Mouse (Mus musculus) G1E (cell line): ENCODE data around the gene Dicer1. TPM values are rescaled to one million over a fixed set of nuclear protein-coding genes. Genes with fewer than 3 reads are reported as not detected.

Experiments
- ATAC-seq: 2 replicates; pipeline ENCODE4 v1.8.0; 2016; ENCODE audit warnings: mild to moderate bottlenecking; ENCODE audit not compliant: insufficient number of reproducible peaks, poor library complexity, low FRiP score, severe bottlenecking; ENCODE audit errors: extremely low read depth
- DNase-seq: peaks from one replicate; pipeline ENCODE4 v3.0.0; 2012; ENCODE audit warnings: low spot score
- H3K27me3 ChIP-seq: 2 replicates; pipeline ENCODE4 v1.6.1; 2012; ENCODE audit warnings: mild to moderate bottlenecking, low read length, inconsistent platforms; ENCODE audit not compliant: insufficient read depth
- H3K36me3 ChIP-seq: replicated peaks from 2 replicates; pipeline ENCODE3; 2012; ENCODE audit warnings: mild to moderate bottlenecking, inconsistent platforms
- H3K4me1 ChIP-seq: 2 replicates; pipeline ENCODE4 v1.6.1; 2012; ENCODE audit warnings: low read depth, low read length, inconsistent platforms, mixed read lengths; ENCODE audit not compliant: insufficient read depth
- H3K4me3 ChIP-seq: 2 replicates; pipeline ENCODE4 v1.5.1; 2012; ENCODE audit warnings: low read depth, mild to moderate bottlenecking, inconsistent platforms, low read length, moderate library complexity, mixed read lengths
- H3K9me3 ChIP-seq: replicated peaks from 2 replicates; pipeline ENCODE4 v1.6.1; 2012; ENCODE audit warnings: inconsistent platforms
- CTCF ChIP-seq: IDR thresholded peaks from 2 replicates; pipeline ENCODE4 v1.5.1; 2012; ENCODE audit warnings: low read depth, low read length, inconsistent platforms, mixed read lengths
- GATA1 ChIP-seq: IDR thresholded peaks from 2 replicates; pipeline ENCODE4 v1.6.1; 2012; ENCODE audit warnings: borderline replicate concordance, low read length, inconsistent platforms, mixed read lengths
- GATA2 ChIP-seq: IDR thresholded peaks from 2 replicates; pipeline ENCODE4 v1.6.1; 2012; ENCODE audit warnings: low read depth, low read length, inconsistent platforms, borderline replicate concordance
- POLR2AphosphoS5 ChIP-seq: IDR thresholded peaks from 2 replicates; pipeline ENCODE4 v1.6.1; 2012; ENCODE audit warnings: low read depth, low read length, inconsistent platforms; ENCODE audit not compliant: insufficient replicate concordance
- TAL1 ChIP-seq: conservative IDR thresholded peaks from 2 replicates; pipeline ENCODE4 v1.6.1; 2012; ENCODE audit warnings: low read depth, low read length, inconsistent platforms, mixed read lengths
- polyA plus RNA-seq: library from polyadenylated mRNA; stranded (reverse); fragments of >175 nt; gene quantifications from 2 replicates; pipeline ENCODE4 v1.2.3, GENCODE M21; 2012
- total RNA-seq, 2 experiments: library from RNA; stranded (forward) in 1 of 2; stranded (reverse) in 1 of 2; fragments of 200-1000 nt in 1 of 2; fragments of >200 nt in 1 of 2; fragmentation: Nextera tagmentation in 1 of 2; gene quantifications; 2 replicates each; pipeline ENCODE4 v1.2.3; 2014 to 2017

Dicer1 gene
- 129 and 136 TPM in 2 replicates for total RNA-seq (2014; fragmentation: Nextera tagmentation)
- total RNA-seq (2017), result 44.1 and 55.4 TPM in 2 replicates
- 8.2 and 16.2 TPM in 2 replicates for polyA plus RNA-seq

DNA sequence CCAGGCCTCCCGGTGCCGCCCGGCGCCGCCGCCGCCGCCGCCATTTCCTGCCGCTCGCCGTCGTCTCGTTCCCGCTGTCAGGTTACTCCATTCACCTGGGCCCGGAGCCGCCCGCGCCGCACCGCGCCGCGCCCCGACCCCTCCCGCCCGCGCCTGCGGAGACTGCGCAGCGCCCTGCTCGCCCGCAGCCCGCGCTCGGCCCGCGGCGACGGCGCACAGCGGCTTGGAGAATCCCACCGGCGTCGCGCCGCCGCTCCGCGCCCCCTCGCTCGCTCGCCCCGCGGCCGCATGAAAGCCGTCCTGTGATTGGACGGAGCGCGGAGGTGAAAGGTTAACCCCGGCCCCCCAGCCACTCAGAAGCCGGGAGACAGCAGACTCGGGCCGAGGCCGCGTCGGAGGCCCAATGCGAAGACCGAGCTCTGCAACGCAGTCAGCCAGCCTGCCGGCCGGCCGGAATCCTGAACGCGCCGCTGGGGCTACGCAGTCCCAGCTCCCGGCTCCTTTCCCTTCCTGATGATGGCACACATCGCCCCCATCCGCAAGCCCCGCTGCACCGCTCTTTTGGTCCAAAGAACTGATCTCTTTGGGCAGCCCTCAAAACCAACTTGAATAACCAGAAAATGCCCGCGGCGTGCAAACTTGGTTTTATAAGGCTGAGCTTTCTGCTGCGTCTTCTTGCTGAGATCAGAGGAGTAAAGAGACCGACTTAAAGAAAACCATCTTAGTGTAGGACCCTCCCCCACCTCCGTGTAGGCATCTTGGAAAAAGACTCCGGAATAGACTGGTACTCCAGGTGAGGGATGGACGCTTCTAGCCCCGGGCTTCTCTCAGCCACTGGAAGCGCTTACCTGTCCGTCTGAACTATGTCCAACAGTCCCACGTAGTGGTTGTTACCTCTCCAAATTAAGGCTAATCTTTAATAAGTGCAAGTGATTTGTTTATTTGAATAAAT is at the start of gene Dicer1:
TSS of gene Dicer1 (minus strand) at position 139 of the 952 bp plus-strand sequence.
- Histone ChIP-seq H3K9me3 (no peaks in the 10 kb centered on the region), H3K4me1 (peaks cover 50% of the 10 kb centered on the region), H3K4me3 (peak within 1 kb of the TSS; percentile 83), H3K27me3 (no peaks in the 10 kb centered on the region), H3K36me3 (peaks cover 29% of the 10 kb centered on the region)
- DNase-seq (peak; percentile 99), ATAC-seq (peak; percentile 86)
- TF ChIP-seq GATA2 (no peak), TAL1 (no peak), GATA1 (no peak), CTCF (no peak), POLR2AphosphoS5 (no peak)

DNA sequence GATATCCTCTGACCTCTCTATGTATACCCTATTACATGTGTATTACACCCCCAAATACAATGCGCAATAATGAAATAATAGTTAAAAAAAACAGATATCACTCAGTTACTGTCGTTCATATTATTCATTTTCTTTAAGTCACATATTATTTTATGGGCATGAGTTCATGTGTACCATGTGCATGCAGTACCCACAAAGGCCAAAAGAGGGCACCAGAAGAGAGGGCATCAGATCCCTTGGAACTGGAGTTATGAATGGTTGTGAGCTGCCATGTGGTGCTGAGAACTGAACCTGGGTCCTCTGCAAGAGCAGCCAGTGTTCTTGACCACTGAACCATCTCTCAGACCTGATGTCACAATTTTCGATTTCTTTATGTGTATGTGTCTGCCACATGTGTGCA is 47.6 kb upstream of the Dicer1 start:
- Histone ChIP-seq H3K4me3 (no peak overlapping the region), H3K27me3 (no peaks in the 10 kb centered on the region), H3K9me3 (peaks cover 75% of the 10 kb centered on the region), H3K36me3 (no peaks in the 10 kb centered on the region), H3K4me1 (no peaks in the 10 kb centered on the region)
- ATAC-seq (no peak), DNase-seq (no peak)
- TF ChIP-seq CTCF (no peak), POLR2AphosphoS5 (no peak), TAL1 (no peak), GATA2 (no peak), GATA1 (no peak)

DNA sequence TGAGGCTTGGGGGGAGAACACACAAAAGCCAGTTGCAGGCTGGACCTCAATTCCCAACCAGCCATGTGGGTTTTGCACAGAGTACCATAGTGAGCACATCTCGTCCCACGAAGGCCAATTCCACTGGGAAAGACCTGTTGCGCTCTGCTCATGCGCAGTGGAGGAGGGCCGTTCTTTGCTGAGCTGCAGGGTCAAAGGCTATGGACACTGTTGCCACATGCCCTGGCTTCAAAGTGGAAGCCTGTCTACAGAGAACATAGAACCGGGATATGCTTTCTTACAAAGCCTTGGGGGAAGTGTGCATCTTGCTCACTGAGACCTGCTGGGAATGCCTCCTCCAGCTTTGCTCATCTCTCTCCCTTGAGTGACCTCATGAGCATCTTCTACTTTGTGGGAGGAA is 46.2 kb upstream of the Dicer1 start:
- H3K4me1 ChIP-seq, result no peaks in the 10 kb centered on the region
- no peaks in the 10 kb centered on the region for H3K36me3 ChIP-seq
- H3K4me3 ChIP-seq, result no peak overlapping the region
- TF ChIP-seq POLR2AphosphoS5, result no peak
- no peak for TF ChIP-seq CTCF
- TF ChIP-seq TAL1, result no peak
- no peak for TF ChIP-seq GATA2
- peaks cover 78% of the 10 kb centered on the region for H3K9me3 ChIP-seq
- DNase-seq (no peak), ATAC-seq (no peak)
- no peaks in the 10 kb centered on the region for H3K27me3 ChIP-seq

DNA sequence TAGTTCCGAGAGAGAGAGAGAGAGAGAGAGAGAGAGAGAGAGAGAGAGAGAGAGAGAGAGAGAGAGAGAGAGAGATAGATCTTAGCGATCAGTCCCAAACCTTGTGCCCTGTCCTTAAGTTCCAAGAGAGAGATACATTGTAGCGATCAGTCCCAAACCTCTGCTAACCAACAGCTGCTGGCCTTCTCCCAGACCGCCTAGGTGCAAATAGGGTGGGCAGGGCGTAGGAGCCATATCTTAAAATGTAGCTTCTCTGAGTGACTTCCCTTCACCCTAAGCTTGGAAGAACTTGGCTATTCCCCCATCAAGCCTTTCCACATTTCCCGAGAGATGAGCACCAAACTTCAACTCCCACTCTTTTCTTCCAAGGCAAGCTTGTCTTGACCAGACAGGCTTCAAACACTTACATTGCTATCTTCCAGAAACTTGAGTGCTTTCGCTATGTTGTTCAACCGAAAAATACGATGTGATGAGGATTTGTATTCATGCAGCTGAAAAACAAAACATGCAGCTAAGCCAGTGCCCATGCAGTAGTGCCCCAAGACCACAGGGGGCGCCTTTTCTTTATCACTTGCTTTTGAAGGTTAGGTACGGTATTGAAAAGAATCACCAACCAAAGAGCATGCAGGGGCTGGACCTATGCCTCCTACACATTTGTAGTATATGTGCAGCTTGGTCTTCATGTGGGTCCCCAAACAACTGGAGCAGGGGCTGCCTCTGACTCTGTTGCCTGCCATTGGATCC is 45.1 kb upstream of the Dicer1 start:
- H3K4me3 ChIP-seq, result no peak overlapping the region
- DNase-seq, result no peak
- no peaks in the 10 kb centered on the region for H3K4me1 ChIP-seq
- H3K9me3 ChIP-seq, result peaks cover 82% of the 10 kb centered on the region
- ATAC-seq, result no peak
- no peaks in the 10 kb centered on the region for H3K36me3 ChIP-seq
- no peak for TF ChIP-seq CTCF
- TF ChIP-seq TAL1, result no peak
- no peak for TF ChIP-seq POLR2AphosphoS5
- TF ChIP-seq GATA2, result no peak
- no peaks in the 10 kb centered on the region for H3K27me3 ChIP-seq

DNA sequence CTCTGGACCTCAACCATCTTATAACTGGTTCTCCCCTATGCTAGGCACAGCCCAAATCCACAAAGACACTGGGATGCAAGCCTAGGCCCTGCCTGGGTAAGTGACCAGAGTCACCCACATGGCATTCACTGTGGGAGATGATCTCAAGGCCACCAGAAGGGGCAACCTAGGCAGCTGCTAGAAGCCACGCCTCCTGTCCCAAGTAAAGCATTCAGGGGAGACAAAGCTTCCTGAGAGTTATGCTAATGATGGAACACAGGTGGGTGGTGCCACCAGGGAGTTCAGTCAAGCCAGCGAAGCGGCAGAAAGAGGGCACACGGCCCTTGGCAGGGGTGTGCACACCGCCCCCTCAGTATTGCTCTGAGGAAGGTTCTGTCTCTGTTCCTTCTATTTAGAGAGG is 43.2 kb upstream of the Dicer1 start:
- peaks cover 77% of the 10 kb centered on the region for H3K9me3 ChIP-seq
- H3K27me3 ChIP-seq, result no peaks in the 10 kb centered on the region
- H3K36me3 ChIP-seq, result no peaks in the 10 kb centered on the region
- no peaks in the 10 kb centered on the region for H3K4me1 ChIP-seq
- DNase-seq (no peak), ATAC-seq (no peak)
- H3K4me3 ChIP-seq, result no peak overlapping the region
- TF ChIP-seq GATA2, result no peak
- no peak for TF ChIP-seq GATA1
- no peak for TF ChIP-seq TAL1
- TF ChIP-seq POLR2AphosphoS5, result no peak
- TF ChIP-seq CTCF, result no peak

DNA sequence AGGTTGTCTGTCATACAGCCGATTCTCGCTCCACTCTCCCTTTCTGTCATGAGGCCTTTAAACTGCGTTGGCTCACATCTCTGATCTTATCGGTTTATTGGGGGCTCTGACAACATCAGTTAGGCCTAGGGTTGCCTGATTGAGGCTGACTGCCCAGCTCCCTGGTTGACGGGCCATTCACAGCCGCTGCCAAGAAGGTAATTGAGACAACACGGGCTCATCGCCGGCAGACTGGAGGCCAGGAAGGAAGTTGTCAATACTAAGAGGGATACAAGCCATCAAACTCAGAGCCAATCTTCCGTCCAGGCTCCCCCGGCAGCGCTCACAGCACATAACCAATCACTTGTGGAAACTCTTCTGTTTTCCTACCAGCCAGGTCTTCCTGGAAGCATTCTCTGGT is 41.7 kb upstream of the Dicer1 start:
- ATAC-seq (no peak), DNase-seq (no peak)
- H3K27me3 ChIP-seq, result no peaks in the 10 kb centered on the region
- no peak for TF ChIP-seq GATA2
- no peak for TF ChIP-seq CTCF
- no peak for TF ChIP-seq TAL1
- TF ChIP-seq GATA1, result no peak
- no peak for TF ChIP-seq POLR2AphosphoS5
- no peaks in the 10 kb centered on the region for H3K4me1 ChIP-seq
- peaks cover 76% of the 10 kb centered on the region for H3K9me3 ChIP-seq
- no peak overlapping the region for H3K4me3 ChIP-seq
- H3K36me3 ChIP-seq, result no peaks in the 10 kb centered on the region
